Mouse (Mus musculus) midbrain, embryonic 16.5 days (tissue): ENCODE results near the gene Gm28778. TPM values are rescaled to one million over a fixed set of nuclear protein-coding genes. Genes with fewer than 3 reads are reported as not detected.
A peak's percentile ranks its signal among the peaks of the same experiment; 100 is the strongest.
"Not testable (repeated sequence)": the region's sequence is repeated elsewhere in the genome, so short reads cannot be mapped to it uniquely, and the experiment has no call there.

Experiments used
- ATAC-seq: fragments of 200-750 bp; cut with Nextera tagmentation; 2 replicates; pipeline ENCODE4 v1.8.0; 2017; ENCODE audit warnings: moderate TSS enrichment
- H3K27ac ChIP-seq: fragments of 300-500 bp; sonication (generic); 2 replicates; pipeline ENCODE4 v1.5.1; 2014; ENCODE audit warnings: mild to moderate bottlenecking, low read length, mixed read lengths
- H3K27me3 ChIP-seq: fragments of 300-500 bp; sonication (generic); 2 replicates; pipeline ENCODE4 v1.6.1; 2014; ENCODE audit warnings: low read depth, low read length, mixed read lengths; ENCODE audit not compliant: control insufficient read depth, insufficient read depth
- H3K36me3 ChIP-seq: fragments of 300-500 bp; sonication (generic); 2 replicates; pipeline ENCODE4 v1.6.1; 2014; ENCODE audit warnings: mild to moderate bottlenecking, low read length, moderate library complexity, mixed read lengths; ENCODE audit not compliant: control insufficient read depth, insufficient read depth
- H3K4me1 ChIP-seq: fragments of 300-500 bp; sonication (generic); 2 replicates; pipeline ENCODE4 v1.6.1; 2014; ENCODE audit warnings: mild to moderate bottlenecking, low read length, mixed read lengths; ENCODE audit not compliant: control insufficient read depth, insufficient read depth
- H3K4me2 ChIP-seq: fragments of 300-500 bp; sonication (generic); 2 replicates; pipeline ENCODE4 v1.6.1; 2014; ENCODE audit warnings: mild to moderate bottlenecking, low read length, mixed read lengths
- H3K4me3 ChIP-seq: fragments of 300-500 bp; sonication (generic); 2 replicates; pipeline ENCODE4 v1.5.1; 2014; ENCODE audit warnings: low read depth, mild to moderate bottlenecking, low read length, moderate library complexity, mixed read lengths
- H3K9ac ChIP-seq: fragments of 300-500 bp; sonication (generic); 2 replicates; pipeline ENCODE4 v1.6.1; 2014; ENCODE audit warnings: low read depth, low read length, mixed read lengths
- H3K9me3 ChIP-seq: fragments of 300-500 bp; sonication (generic); replicated peaks from 2 replicates; pipeline ENCODE4 v1.6.1; 2014; ENCODE audit warnings: mild to moderate bottlenecking, low read length, mixed read lengths; ENCODE audit not compliant: control insufficient read depth, poor library complexity, severe bottlenecking
- WGBS: fragments of 180-500 bp; shearing (Covaris S2); extraction: QIAGEN DNeasy Blood & Tissue Kit; methylation state at CpG from one replicate; pipeline ENCODE4 v1.1.7; 2014; 5-methylcytosine and 5-hydroxymethylcytosine counted together
- polyA plus RNA-seq: library from polyadenylated mRNA; unstranded; fragments of >200 nt; fragmentation: Nextera tagmentation; extraction: Ambion mirVana; gene quantifications from 2 replicates; pipeline ENCODE4 v1.2.1, GENCODE M21; 2015

Gene Gm28778
- polyA plus RNA-seq, 1 experiment from 2014 or later = not detected

DNA sequence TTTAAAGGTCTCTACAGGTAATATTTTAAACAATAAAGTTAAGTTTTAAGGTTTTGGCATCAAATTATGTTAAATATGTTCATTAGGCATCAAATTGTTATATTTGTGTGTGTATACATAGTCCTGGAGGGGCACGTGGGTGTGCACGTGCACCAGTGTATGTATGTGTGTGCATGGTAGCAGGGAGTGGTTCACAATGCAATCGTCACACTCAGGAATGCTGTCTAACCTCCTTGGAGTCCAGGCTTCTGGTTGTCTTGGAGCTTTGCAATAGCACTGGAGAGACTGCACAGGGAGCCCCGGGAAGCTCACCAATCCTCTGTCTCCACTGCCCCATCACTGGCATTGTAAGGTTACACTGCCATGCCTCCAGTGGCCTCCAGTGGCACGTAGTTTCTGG, 26.3 kb downstream of the Gm28778 start:
- no peak overlapping the region for H3K4me3 ChIP-seq
- no peaks in the 10 kb centered on the region for H3K27me3 ChIP-seq
- H3K9ac ChIP-seq = no peak overlapping the region
- no peak overlapping the region for H3K27ac ChIP-seq
- 90% methylated on average over 5 of the region's 5 CpGs for WGBS
- no peaks in the 10 kb centered on the region for H3K4me1 ChIP-seq
- H3K36me3 ChIP-seq = peaks cover 6% of the 10 kb centered on the region; the same call in 1 of the 2 replicates
- no peak for ATAC-seq
- H3K9me3 ChIP-seq = no peaks in the 10 kb centered on the region
- no peak overlapping the region for H3K4me2 ChIP-seq

DNA sequence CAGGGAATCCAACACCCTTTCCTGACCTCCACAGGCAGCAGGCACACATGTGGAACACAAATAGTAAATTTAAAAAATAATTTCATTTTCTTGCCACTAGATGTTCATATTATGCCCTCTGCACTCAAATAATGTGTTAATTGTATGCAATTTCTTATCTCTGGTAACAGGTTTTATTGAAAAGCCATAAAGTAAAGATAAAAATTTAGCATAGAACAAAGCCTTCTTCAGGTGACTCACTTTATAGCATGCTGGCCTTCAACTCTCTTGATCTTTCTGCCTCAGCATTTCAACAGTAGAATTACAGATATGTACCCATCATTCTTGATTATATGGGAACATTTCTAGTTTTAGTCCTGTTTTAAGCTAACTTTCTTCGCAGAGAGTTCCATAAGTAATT, 27.4 kb downstream of the Gm28778 start:
- H3K9ac ChIP-seq = no peak overlapping the region
- peaks cover 6% of the 10 kb centered on the region; the same call in 1 of the 2 replicates for H3K36me3 ChIP-seq
- H3K27me3 ChIP-seq = no peaks in the 10 kb centered on the region
- no peaks in the 10 kb centered on the region for H3K4me1 ChIP-seq
- H3K4me3 ChIP-seq = no peak overlapping the region
- no peak overlapping the region for H3K4me2 ChIP-seq
- 95% methylated on average over 1 of the region's 1 CpGs for WGBS
- ATAC-seq = no peak
- no peaks in the 10 kb centered on the region for H3K9me3 ChIP-seq
- no peak overlapping the region for H3K27ac ChIP-seq

DNA sequence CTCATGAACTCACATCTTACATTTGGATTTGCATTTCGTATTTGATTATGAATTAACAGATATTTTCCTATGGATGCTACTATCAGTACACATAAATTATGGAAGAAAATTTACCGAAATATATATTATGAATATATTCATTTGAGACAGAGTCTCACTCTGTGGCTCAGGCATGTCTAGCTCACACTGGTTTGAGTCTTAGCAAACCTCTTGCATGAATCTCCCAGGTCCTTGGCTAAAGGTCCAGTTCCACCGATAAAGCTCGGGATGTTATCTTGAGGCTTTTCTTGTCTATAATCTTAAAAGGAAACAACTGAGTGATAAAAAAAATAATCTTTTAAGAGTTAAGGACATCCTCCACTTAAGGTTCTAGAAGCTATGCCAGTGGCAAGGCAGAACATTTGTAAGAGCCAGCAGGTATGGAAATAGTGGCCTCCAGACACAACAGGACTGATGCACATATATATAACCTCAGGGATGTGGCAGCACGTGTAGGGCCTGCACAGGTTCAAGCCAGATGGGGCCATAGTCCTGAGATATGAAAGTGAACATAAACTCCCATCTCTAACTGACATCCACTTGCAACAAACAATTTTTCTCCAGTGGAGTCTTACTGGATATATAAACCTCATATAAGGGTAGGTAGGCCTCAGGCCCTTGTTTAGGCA, 28.1 kb downstream of the Gm28778 start:
- H3K4me2 ChIP-seq = no peak overlapping the region
- no peaks in the 10 kb centered on the region for H3K27me3 ChIP-seq
- H3K9ac ChIP-seq = no peak overlapping the region
- whole genome bisulfite sequencing = 95% methylated on average over 5 of the region's 5 CpGs
- H3K4me3 ChIP-seq = no peak overlapping the region
- H3K36me3 ChIP-seq = peaks cover 5% of the 10 kb centered on the region; the same call in 1 of the 2 replicates
- no peaks in the 10 kb centered on the region for H3K4me1 ChIP-seq
- H3K27ac ChIP-seq = no peak overlapping the region
- ATAC-seq = no peak
- H3K9me3 ChIP-seq = no peaks in the 10 kb centered on the region

DNA sequence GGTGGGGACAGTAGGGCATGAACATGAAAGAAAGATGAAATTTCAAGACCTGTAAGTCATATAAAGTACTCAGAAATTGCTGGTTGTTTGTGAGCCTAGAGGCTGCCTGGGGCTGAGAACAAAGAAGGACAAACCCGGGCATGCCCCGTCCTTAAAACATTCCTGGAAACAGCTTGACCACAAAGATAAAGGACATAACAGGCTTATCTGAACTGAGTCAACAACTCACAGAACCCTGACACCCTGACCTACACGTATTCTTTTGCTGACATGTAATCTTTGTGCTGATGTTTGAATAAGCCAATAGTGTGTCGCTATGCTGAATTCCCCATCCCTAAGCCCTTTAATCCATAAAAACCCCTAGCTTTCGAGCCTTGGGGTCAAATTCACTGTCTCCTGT, 36.6 kb downstream of the Gm28778 start:
- 67% methylated on average over 5 of the region's 5 CpGs for WGBS
- not testable (repeated sequence) for H3K36me3 ChIP-seq, H3K9ac ChIP-seq, H3K27me3 ChIP-seq, H3K4me1 ChIP-seq, H3K27ac ChIP-seq, H3K4me2 ChIP-seq, H3K4me3 ChIP-seq, ATAC-seq, H3K9me3 ChIP-seq

DNA sequence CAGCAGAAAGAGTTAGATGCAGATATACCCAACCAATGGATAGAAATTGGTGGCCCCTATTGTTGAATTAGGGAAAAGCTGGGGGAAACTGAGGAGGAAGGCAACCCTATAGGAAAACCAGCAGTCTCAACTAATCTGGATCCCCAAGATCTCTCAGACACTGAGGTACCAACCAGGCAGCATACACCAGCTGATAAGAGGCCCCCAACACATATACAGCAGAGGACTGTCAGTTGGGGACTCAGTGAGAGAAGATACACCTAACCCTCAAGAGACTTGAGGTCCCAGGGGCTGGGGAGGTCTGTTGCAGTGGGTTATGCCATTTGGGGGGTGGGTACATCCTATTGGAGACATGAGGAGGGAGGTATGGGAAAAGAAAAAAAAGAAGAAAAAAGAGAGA, 38.6 kb downstream of the Gm28778 start:
- Histone ChIP-seq H3K36me3 (peaks cover 3% of the 10 kb centered on the region; the same call in 1 of the 2 replicates), H3K9me3 (peaks cover 3% of the 10 kb centered on the region; the same call in 1 of the 2 replicates), H3K9ac (no peak overlapping the region), H3K27me3 (no peaks in the 10 kb centered on the region), H3K27ac (no peak overlapping the region), H3K4me3 (no peak overlapping the region), H3K4me2 (no peak overlapping the region), H3K4me1 (no peaks in the 10 kb centered on the region)
- ATAC-seq = no peak

DNA sequence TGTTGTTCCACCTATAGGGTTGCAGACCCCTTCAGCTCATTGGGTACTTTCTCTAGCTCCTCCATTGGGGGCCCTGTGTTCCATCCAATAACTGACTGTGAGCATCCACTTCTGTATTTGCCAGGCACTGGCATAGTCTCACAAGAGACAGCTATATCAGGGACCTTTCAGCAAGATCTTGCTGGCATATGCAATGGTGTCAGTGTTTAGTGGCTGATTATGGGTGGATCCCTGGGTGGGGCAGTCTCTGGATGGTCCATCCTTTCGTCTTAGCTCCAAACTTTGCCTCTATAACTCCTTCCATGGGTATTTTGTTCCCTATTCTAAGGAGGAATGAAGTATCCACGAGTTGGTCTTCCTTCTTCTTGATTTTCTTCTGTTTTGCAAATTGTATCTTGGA, 40.5 kb downstream of the Gm28778 start:
- H3K4me2 ChIP-seq, H3K4me1 ChIP-seq, H3K4me3 ChIP-seq, ATAC-seq, H3K9ac ChIP-seq, H3K27me3 ChIP-seq, H3K27ac ChIP-seq: not testable (repeated sequence)
- WGBS = 51% methylated on average over 2 of the region's 2 CpGs
- H3K36me3 ChIP-seq = peaks cover 18% of the 10 kb centered on the region
- H3K9me3 ChIP-seq = peaks cover 14% of the 10 kb centered on the region; the same call in 1 of the 2 replicates

DNA sequence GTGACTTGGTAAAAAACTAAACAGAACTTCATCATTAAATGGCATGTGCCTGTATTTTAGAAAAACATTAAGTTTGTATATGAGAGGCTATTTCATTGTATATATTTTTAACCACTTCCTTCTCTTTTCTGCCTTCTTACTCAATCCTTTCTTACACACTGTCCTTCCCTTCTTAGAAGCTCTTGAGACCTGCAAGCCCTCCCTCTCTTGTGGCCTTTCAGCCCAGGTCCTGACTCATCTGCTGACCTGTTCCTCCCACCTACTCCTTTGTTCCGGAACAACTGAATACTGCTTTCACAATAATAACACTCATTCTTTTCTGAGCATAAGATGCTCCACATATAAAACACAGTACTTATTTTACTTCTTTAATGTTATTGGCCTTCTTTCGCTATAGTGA, 44.2 kb downstream of the Gm28778 start:
- no peak overlapping the region for H3K9ac ChIP-seq
- H3K4me2 ChIP-seq = no peak overlapping the region
- no peaks in the 10 kb centered on the region for H3K4me1 ChIP-seq
- no peaks in the 10 kb centered on the region for H3K27me3 ChIP-seq
- 98% methylated on average over 2 of the region's 2 CpGs for WGBS
- no peak overlapping the region for H3K4me3 ChIP-seq
- H3K36me3 ChIP-seq = peaks cover 43% of the 10 kb centered on the region
- H3K27ac ChIP-seq = no peak overlapping the region
- no peak for ATAC-seq
- H3K9me3 ChIP-seq = peaks cover 21% of the 10 kb centered on the region; the same call in 1 of the 2 replicates

DNA sequence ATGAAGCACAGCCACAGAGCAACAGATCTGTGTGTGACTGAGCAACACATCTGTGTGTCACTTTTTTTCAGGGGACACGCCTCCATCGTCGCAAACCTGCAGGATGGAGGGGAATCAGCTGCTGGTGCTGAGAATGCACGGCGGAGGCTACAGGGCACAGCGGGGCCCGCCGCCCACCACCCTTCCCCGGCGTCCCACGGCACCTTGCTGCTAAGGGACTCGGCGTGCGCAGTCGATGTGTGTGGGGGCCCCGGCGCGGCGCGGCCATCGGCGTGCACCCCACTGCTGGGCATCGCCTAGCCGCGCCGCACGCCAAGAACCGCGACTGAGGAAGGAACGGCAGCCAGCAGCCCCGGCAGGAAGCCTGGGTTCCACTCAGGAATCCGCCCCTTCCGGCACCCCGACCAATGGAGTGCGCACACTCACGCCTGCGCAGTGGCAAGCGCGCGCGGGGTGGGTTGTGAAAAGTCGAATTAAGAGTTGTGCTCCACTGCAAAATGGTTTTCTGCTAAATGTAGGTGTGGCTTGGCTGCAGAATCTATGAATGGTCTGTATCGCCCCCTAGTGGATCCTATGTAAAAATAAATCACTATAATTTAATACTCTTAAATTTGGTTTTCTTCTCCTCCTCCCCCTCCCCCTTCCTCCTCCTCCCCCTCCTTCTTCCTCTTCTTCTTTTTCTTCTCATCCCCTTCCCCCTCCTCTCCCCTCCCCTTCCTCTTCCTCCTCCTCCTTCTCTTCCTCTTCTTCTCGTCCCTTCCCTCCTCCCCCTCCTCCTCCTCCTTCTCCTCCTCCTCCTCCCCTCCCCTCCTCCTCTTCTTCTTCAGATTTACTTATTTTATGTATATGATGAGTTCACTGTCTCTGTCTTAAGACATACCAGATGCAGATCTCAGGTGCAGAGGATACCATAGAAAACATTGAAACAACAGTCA, 55.7 kb downstream of the Gm28778 start, which contains the start of the genes Asdurf, Gm28551 and Asnsd1:
Gene Asdurf, minus strand, starts transcription at position 293 of the 935 bp plus-strand sequence.
Gene Gm28551, minus strand, starts transcription at position 341 of the 935 bp plus-strand sequence.
Gene Asnsd1, minus strand, starts transcription at position 426 of the 935 bp plus-strand sequence.
- no peaks in the 10 kb centered on the region for H3K9me3 ChIP-seq
- H3K4me3 ChIP-seq = peak within 1 kb of the TSS; percentile 88
- H3K27ac ChIP-seq = peak within 1 kb of the TSS; percentile 90
- under 1% methylated on average over 44 of the region's 44 CpGs for WGBS
- peak within 1 kb of the TSS; percentile 98 for H3K9ac ChIP-seq
- H3K36me3 ChIP-seq = peaks cover 12% of the 10 kb centered on the region
- H3K4me1 ChIP-seq = peaks cover 7% of the 10 kb centered on the region
- peak; percentile 100 for ATAC-seq
- H3K27me3 ChIP-seq = no peaks in the 10 kb centered on the region
- peak within 1 kb of the TSS; percentile 59 for H3K4me2 ChIP-seq

DNA sequence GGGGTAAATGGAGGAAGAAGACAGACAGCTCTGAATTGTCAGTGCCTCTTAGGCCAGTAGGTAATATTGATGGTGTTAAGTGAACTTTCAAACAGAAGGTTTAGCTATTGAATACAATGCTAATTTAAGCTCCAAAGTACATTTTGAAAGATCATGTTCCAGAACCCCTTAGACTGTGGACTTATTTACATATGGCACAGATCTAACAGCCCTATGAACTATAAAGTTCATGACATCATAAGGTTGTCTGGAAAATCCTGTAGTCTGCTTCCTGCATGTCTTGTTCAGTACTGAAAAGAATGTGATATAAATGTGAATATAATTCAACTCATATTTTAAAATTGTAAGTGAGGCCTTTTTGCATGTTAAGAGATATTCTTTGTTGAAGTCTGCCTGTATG, 62.1 kb downstream of the Gm28778 start:
- Histone ChIP-seq H3K4me1 (no peaks in the 10 kb centered on the region), H3K4me2 (no peak overlapping the region), H3K4me3 (no peak overlapping the region), H3K9ac (no peak overlapping the region), H3K36me3 (no peaks in the 10 kb centered on the region), H3K9me3 (no peaks in the 10 kb centered on the region), H3K27ac (no peak overlapping the region), H3K27me3 (no peaks in the 10 kb centered on the region)
- no peak for ATAC-seq
